ENCODE assay signal across 8 mouse cellular contexts in genomic region chr16:3871815-3872214, GRCm38 (mm10). TPM values are rescaled to one million over a fixed set of nuclear protein-coding genes. Genes with fewer than 3 reads are reported as not detected.
DNase-seq lines count a peak whose midpoint lies in the region; ATAC-seq and TF ChIP-seq lines count a peak whose summit lies in the region.

No protein-coding gene starts in this region.

- TF ChIP-seq POLR2A in spleen, adult 2 months (IDR thresholded peaks at IDR 0.05; ENCODE audit: low read depth, low read length): no peak

- ATAC-seq in forebrain, embryonic 11.5 days (replicated peaks; ENCODE audit: low FRiP score): no peak
- peak; percentile 19 for ATAC-seq in liver, embryonic 13.5 days (ENCODE audit: low read depth)
- ATAC-seq in stomach, embryonic 15.5 days (ENCODE audit: insufficient read depth, low FRiP score, low read depth): peak; percentile 16
- no peak for ATAC-seq in frontal cortex, adult (ENCODE audit: low TSS enrichment)

- WGBS in spleen, adult 2 months: 2% methylated on average over 16 of the region's 16 CpGs
- 1% methylated on average over 16 of the region's 16 CpGs for WGBS in forebrain, embryonic 11.5 days
- 3% methylated on average over 16 of the region's 16 CpGs for WGBS in liver, embryonic 13.5 days (ENCODE audit: insufficient replicate concordance)
- WGBS in stomach, embryonic 15.5 days: 2% methylated on average over 16 of the region's 16 CpGs

- no peak for DNase-seq in spleen, adult 2 months (ENCODE audit: low read depth in 1 of 2, low spot score in 2 of 2)
- DNase-seq in spleen, postnatal 10 days (ENCODE audit: low spot score in 2 of 2): no peak
- DNase-seq in forebrain, embryonic 11.5 days (ENCODE audit: low spot score): no peak
- DNase-seq in liver, embryonic 13.5 days: no peak
- DNase-seq in adipocyte (ENCODE audit: low spot score): no peak
- no peak for DNase-seq in cerebellum, adult 8-10 months

- 0 out of 2 replicates have a peak, but pooled peaks cover 3% of the 10 kb centered on the region for H3K36me3 ChIP-seq in spleen, adult 2 months (ENCODE audit: control insufficient read depth, insufficient read depth, low read length)
- no peaks in the 10 kb centered on the region; the same call in 1 of the 2 replicates for H3K36me3 ChIP-seq in forebrain, embryonic 11.5 days (ENCODE audit: control insufficient read depth, insufficient read depth, low read length)
- peaks cover 11% of the 10 kb centered on the region; the same call in 1 of the 2 replicates for H3K36me3 ChIP-seq in liver, embryonic 13.5 days
- H3K36me3 ChIP-seq in stomach, embryonic 15.5 days: 0 out of 2 replicates have a peak, but pooled peaks cover 6% of the 10 kb centered on the region

- H3K4me1 ChIP-seq in spleen, adult 2 months (ENCODE audit: control insufficient read depth, insufficient read depth, insufficient read length): peaks cover 11% of the 10 kb centered on the region; the same call in 1 of the 2 replicates
- no peaks in the 10 kb centered on the region; the same call in 1 of the 2 replicates for H3K4me1 ChIP-seq in forebrain, embryonic 11.5 days (replicated peaks; ENCODE audit: control insufficient read depth, insufficient read depth, low read length)
- peaks cover 34% of the 10 kb centered on the region for H3K4me1 ChIP-seq in liver, embryonic 13.5 days (replicated peaks)
- H3K4me1 ChIP-seq in stomach, embryonic 15.5 days: 0 out of 2 replicates have a peak, but pooled peaks cover 6% of the 10 kb centered on the region

- no peak for TF ChIP-seq CTCF in spleen, adult 2 months (IDR thresholded peaks at IDR 0.05; ENCODE audit: extremely low read depth, insufficient read depth, insufficient read length, insufficient replicate concordance)

- H3K9me3 ChIP-seq in forebrain, embryonic 11.5 days (ENCODE audit: control insufficient read depth, low read length): no peaks in the 10 kb centered on the region
- no peaks in the 10 kb centered on the region for H3K9me3 ChIP-seq in liver, embryonic 13.5 days (replicated peaks)
- no peaks in the 10 kb centered on the region for H3K9me3 ChIP-seq in stomach, embryonic 15.5 days

- no peaks in the 10 kb centered on the region for H3K27me3 ChIP-seq in spleen, adult 2 months (ENCODE audit: control insufficient read depth, insufficient read depth, low read length)
- H3K27me3 ChIP-seq in forebrain, embryonic 11.5 days (ENCODE audit: control insufficient read depth, insufficient read depth, low read length): no peaks in the 10 kb centered on the region
- H3K27me3 ChIP-seq in liver, embryonic 13.5 days: no peaks in the 10 kb centered on the region
- H3K27me3 ChIP-seq in stomach, embryonic 15.5 days (replicated peaks): no peaks in the 10 kb centered on the region

- H3K9ac ChIP-seq in forebrain, embryonic 11.5 days (ENCODE audit: low read length): peak overlapping the region; percentile 66; the same call in 1 of the 2 replicates
- peak overlapping the region; percentile 78 for H3K9ac ChIP-seq in liver, embryonic 13.5 days
- peak overlapping the region; percentile 52; the same call in 1 of the 2 replicates for H3K9ac ChIP-seq in stomach, embryonic 15.5 days

- peak overlapping the region; percentile 77 for H3K27ac ChIP-seq in spleen, adult 2 months (ENCODE audit: insufficient read depth, low read length)
- H3K27ac ChIP-seq in forebrain, embryonic 11.5 days (ENCODE audit: low read depth, low read length): no peak overlapping the region
- H3K27ac ChIP-seq in liver, embryonic 13.5 days: peak overlapping the region; percentile 59
- H3K27ac ChIP-seq in stomach, embryonic 15.5 days: peak overlapping the region; percentile 65; the same call in 1 of the 2 replicates

- peak overlapping the region; percentile 81 for H3K4me2 ChIP-seq in forebrain, embryonic 11.5 days (ENCODE audit: low read depth, low read length, severe bottlenecking)
- H3K4me2 ChIP-seq in liver, embryonic 13.5 days: peak overlapping the region; percentile 96
- peak overlapping the region; percentile 88 for H3K4me2 ChIP-seq in stomach, embryonic 15.5 days

- H3K4me3 ChIP-seq in spleen, adult 2 months (ENCODE audit: extremely low read depth, insufficient read depth, insufficient read length): peak overlapping the region; percentile 76
- H3K4me3 ChIP-seq in forebrain, embryonic 11.5 days (ENCODE audit: low read depth, low read length): peak overlapping the region; percentile 44
- H3K4me3 ChIP-seq in liver, embryonic 13.5 days (replicated peaks): peak overlapping the region; percentile 67
- H3K4me3 ChIP-seq in stomach, embryonic 15.5 days (replicated peaks): peak overlapping the region; percentile 64

RNA-seq across cellular contexts. Expression of gene Naa60, which starts 0.4 kb away (rescaled TPM):
- 63.8 and 73.2 TPM in 2 replicates for polyA plus RNA-seq in spleen, adult 2 months (2012; rRNA removed)
- 64.8 and 74.1 TPM in 2 replicates for polyA plus RNA-seq in forebrain, embryonic 11.5 days (2014; fragmentation: Nextera tagmentation; extraction: Ambion mirVana)
- 22.9 and 25.3 TPM in 2 replicates for polyA plus RNA-seq in liver, embryonic 13.5 days (2015; fragmentation: Nextera tagmentation; extraction: Ambion mirVana)
- 40.3 and 41.0 TPM in 2 replicates for polyA plus RNA-seq in stomach, embryonic 15.5 days (2015; fragmentation: Nextera tagmentation; extraction: Ambion mirVana)

RNA-seq across cellular contexts. Expression of gene Zfp597, which starts 12.5 kb away (rescaled TPM):
- polyA plus RNA-seq in spleen, adult 2 months (2012; rRNA removed): 3.1 and 3.5 TPM in 2 replicates
- 8.0 and 9.0 TPM in 2 replicates for polyA plus RNA-seq in forebrain, embryonic 11.5 days (2014; fragmentation: Nextera tagmentation; extraction: Ambion mirVana)
- 2.3 and 2.7 TPM in 2 replicates for polyA plus RNA-seq in liver, embryonic 13.5 days (2015; fragmentation: Nextera tagmentation; extraction: Ambion mirVana)
- 6.0 and 6.2 TPM in 2 replicates for polyA plus RNA-seq in stomach, embryonic 15.5 days (2015; fragmentation: Nextera tagmentation; extraction: Ambion mirVana)

RNA-seq across cellular contexts. Expression of gene Gm20695, which starts 12.6 kb away (rescaled TPM):
- not detected in 2 replicates for polyA plus RNA-seq in spleen, adult 2 months (2012; rRNA removed)
- 1.7 and 2.0 TPM in 2 replicates for polyA plus RNA-seq in forebrain, embryonic 11.5 days (2014; fragmentation: Nextera tagmentation; extraction: Ambion mirVana)
- 0.47 and 1.2 TPM in 2 replicates for polyA plus RNA-seq in liver, embryonic 13.5 days (2015; fragmentation: Nextera tagmentation; extraction: Ambion mirVana)
- 1.3 and 1.5 TPM in 2 replicates for polyA plus RNA-seq in stomach, embryonic 15.5 days (2015; fragmentation: Nextera tagmentation; extraction: Ambion mirVana)

RNA-seq across cellular contexts. Expression of gene Zfp174, which starts 24.7 kb away (rescaled TPM):
- 0.49 and 0.65 TPM in 2 replicates for polyA plus RNA-seq in spleen, adult 2 months (2012; rRNA removed)
- 1.2 and 1.4 TPM in 2 replicates for polyA plus RNA-seq in forebrain, embryonic 11.5 days (2014; fragmentation: Nextera tagmentation; extraction: Ambion mirVana)
- polyA plus RNA-seq in liver, embryonic 13.5 days (2015; fragmentation: Nextera tagmentation; extraction: Ambion mirVana): 0.13 and 0.27 TPM in 2 replicates
- 1.0 and 1.5 TPM in 2 replicates for polyA plus RNA-seq in stomach, embryonic 15.5 days (2015; fragmentation: Nextera tagmentation; extraction: Ambion mirVana)

RNA-seq across cellular contexts. Expression of gene 1700037C18Rik, which starts 36.7 kb away (rescaled TPM):
- polyA plus RNA-seq in spleen, adult 2 months (2012; rRNA removed): 8.2 and 8.3 TPM in 2 replicates
- 6.3 and 7.3 TPM in 2 replicates for polyA plus RNA-seq in forebrain, embryonic 11.5 days (2014; fragmentation: Nextera tagmentation; extraction: Ambion mirVana)
- polyA plus RNA-seq in liver, embryonic 13.5 days (2015; fragmentation: Nextera tagmentation; extraction: Ambion mirVana): 2.8 and 4.2 TPM in 2 replicates
- polyA plus RNA-seq in stomach, embryonic 15.5 days (2015; fragmentation: Nextera tagmentation; extraction: Ambion mirVana): 5.1 and 6.9 TPM in 2 replicates

Comparison
In these comparisons a context has a peak if more than half of its experiments do, and no peak if none do; other contexts are left out.
1. ATAC-seq: peak in liver, embryonic 13.5 days (single experiment) and stomach, embryonic 15.5 days (single experiment); none in forebrain, embryonic 11.5 days (single experiment) and frontal cortex, adult (single experiment).
2. Peak in every context shown above with its lines, with median percentiles within 50 percentile points of each other: H3K4me3 ChIP-seq, H3K4me2 ChIP-seq and H3K9ac ChIP-seq.